Mouse (Mus musculus) heart, postnatal 0 days (tissue): ENCODE results near the gene Adora2b.

Experiments used
- CTCF ChIP-seq: IDR thresholded peaks from 2 replicates; pipeline ENCODE4 v1.5.1; 2016; ENCODE audit warnings: antibody characterized with exemption, control low read depth, low read depth
- EP300 ChIP-seq: IDR thresholded peaks from 2 replicates; pipeline ENCODE4 v1.6.1; 2016; ENCODE audit warnings: antibody characterized with exemption, low read depth

GRCm38 (mm10) chr11:62215107-62215506 lies 33.7 kb upstream of the Adora2b start:
- TF ChIP-seq CTCF = no peak
- no peak for TF ChIP-seq EP300
